Mouse (Mus musculus): ENCODE results near the gene Atp8b2. TPM values are rescaled to one million over a fixed set of nuclear protein-coding genes. Genes with fewer than 3 reads are reported as not detected.

Atp8b2 gene
- polyA plus RNA-seq (2015; fragmentation: Nextera tagmentation; extraction: Ambion mirVana) = 11.6 and 12.3 TPM in 2 replicates

- peaks cover 29% of the 10 kb centered on the region for H3K4me1 ChIP-seq (ENCODE audit: control insufficient read depth, insufficient read depth, low read length)
- peak within 1 kb of the TSS; percentile 99 for H3K4me2 ChIP-seq (ENCODE audit: low read depth, low read length)
- peak; percentile 67 for ATAC-seq (ENCODE audit: insufficient read depth, low FRiP score)
- H3K27ac ChIP-seq (ENCODE audit: low read length) = peak within 1 kb of the TSS; percentile 97
- no peaks in the 10 kb centered on the region for H3K27me3 ChIP-seq (ENCODE audit: control insufficient read depth, insufficient read depth, low read length)
- no peaks in the 10 kb centered on the region for H3K36me3 ChIP-seq (ENCODE audit: control insufficient read depth, insufficient read depth, low read length)
- peak within 1 kb of the TSS; percentile 92 for H3K4me3 ChIP-seq (replicated peaks; ENCODE audit: low read length)
- H3K9ac ChIP-seq (ENCODE audit: low read length) = peak within 1 kb of the TSS; percentile 97
- no peaks in the 10 kb centered on the region for H3K9me3 ChIP-seq (replicated peaks; ENCODE audit: control insufficient read depth, low read length)
- WGBS = under 1% methylated on average over 35 of the region's 35 CpGs
Measured at GRCm38 (mm10) chr3:89963221-89963763, at the start of gene Atp8b2. Atp8b2 (minus strand) TSS chr3:89963508.

GRCm38 (mm10) chr3:90010291-90010690 is 47.0 kb upstream of the Atp8b2 start:
- Histone ChIP-seq H3K9ac (ENCODE audit: low read length) (no peak overlapping the region), H3K4me1 (ENCODE audit: control insufficient read depth, insufficient read depth, low read length) (no peaks in the 10 kb centered on the region), H3K36me3 (ENCODE audit: control insufficient read depth, insufficient read depth, low read length) (peaks cover 39% of the 10 kb centered on the region), H3K27ac (ENCODE audit: low read length) (no peak overlapping the region), H3K9me3 (replicated peaks; ENCODE audit: control insufficient read depth, low read length) (no peaks in the 10 kb centered on the region), H3K4me2 (ENCODE audit: low read depth, low read length) (no peak overlapping the region), H3K27me3 (ENCODE audit: control insufficient read depth, insufficient read depth, low read length) (no peaks in the 10 kb centered on the region), H3K4me3 (replicated peaks; ENCODE audit: low read length) (no peak overlapping the region)
- ATAC-seq (ENCODE audit: insufficient read depth, low FRiP score) = no peak
- WGBS = 67% methylated on average over 2 of the region's 2 CpGs

- no peak overlapping the region for H3K9ac ChIP-seq (ENCODE audit: low read length)
- WGBS = 32% methylated on average over 3 of the region's 3 CpGs
- H3K4me1 ChIP-seq (ENCODE audit: control insufficient read depth, insufficient read depth, low read length) = no peaks in the 10 kb centered on the region
- H3K4me3 ChIP-seq (replicated peaks; ENCODE audit: low read length) = no peak overlapping the region
- no peaks in the 10 kb centered on the region for H3K9me3 ChIP-seq (replicated peaks; ENCODE audit: control insufficient read depth, low read length)
- H3K36me3 ChIP-seq (ENCODE audit: control insufficient read depth, insufficient read depth, low read length) = peaks cover 32% of the 10 kb centered on the region
- no peak overlapping the region for H3K27ac ChIP-seq (ENCODE audit: low read length)
- H3K4me2 ChIP-seq (ENCODE audit: low read depth, low read length) = no peak overlapping the region
- ATAC-seq (ENCODE audit: insufficient read depth, low FRiP score) = no peak
- no peaks in the 10 kb centered on the region for H3K27me3 ChIP-seq (ENCODE audit: control insufficient read depth, insufficient read depth, low read length)
Measured at GRCm38 (mm10) chr3:90004091-90004796, 40.9 kb upstream of the Atp8b2 start.

- H3K9ac ChIP-seq (ENCODE audit: low read length) = 0 out of 2 replicates have a peak overlapping the region, but pooled peaks have one; percentile 83
- 0 out of 2 replicates have a peak, but pooled peaks cover 5% of the 10 kb centered on the region for H3K4me1 ChIP-seq (ENCODE audit: control insufficient read depth, insufficient read depth, low read length)
- H3K27me3 ChIP-seq (ENCODE audit: control insufficient read depth, insufficient read depth, low read length) = no peaks in the 10 kb centered on the region
- H3K36me3 ChIP-seq (ENCODE audit: control insufficient read depth, insufficient read depth, low read length) = 0 out of 2 replicates have a peak, but pooled peaks cover 12% of the 10 kb centered on the region
- no peak for ATAC-seq (ENCODE audit: insufficient read depth, low FRiP score)
- no peak overlapping the region for H3K4me2 ChIP-seq (ENCODE audit: low read depth, low read length)
- H3K27ac ChIP-seq (ENCODE audit: low read length) = peak overlapping the region; percentile 94; the same call in 1 of the 2 replicates
- no peaks in the 10 kb centered on the region for H3K9me3 ChIP-seq (replicated peaks; ENCODE audit: control insufficient read depth, low read length)
- whole genome bisulfite sequencing = 83% methylated on average over 4 of the region's 4 CpGs
- no peak overlapping the region for H3K4me3 ChIP-seq (replicated peaks; ENCODE audit: low read length)
Measured at GRCm38 (mm10) chr3:89999830-90000229, 36.5 kb upstream of the Atp8b2 start.

- H3K4me1 ChIP-seq (ENCODE audit: control insufficient read depth, insufficient read depth, low read length) = 0 out of 2 replicates have a peak, but pooled peaks cover 5% of the 10 kb centered on the region
- no peak; the same call in 1 of the 2 replicates for ATAC-seq (ENCODE audit: insufficient read depth, low FRiP score)
Measured at GRCm38 (mm10) chr3:89999090-89999489, 35.8 kb upstream of the Atp8b2 start.

GRCm38 (mm10) chr3:89998612-89999054 is 35.3 kb upstream of the Atp8b2 start, which contains the start of gene Hax1:
Hax1 (minus strand) TSS chr3:89998780.
- H3K27ac ChIP-seq (ENCODE audit: low read length) = peak within 1 kb of the TSS; percentile 94
- H3K9ac ChIP-seq (ENCODE audit: low read length) = peak within 1 kb of the TSS; percentile 83
- no peaks in the 10 kb centered on the region for H3K27me3 ChIP-seq (ENCODE audit: control insufficient read depth, insufficient read depth, low read length)
- peaks cover 12% of the 10 kb centered on the region; the same call in 1 of the 2 replicates for H3K36me3 ChIP-seq (ENCODE audit: control insufficient read depth, insufficient read depth, low read length)
- H3K4me1 ChIP-seq (ENCODE audit: control insufficient read depth, insufficient read depth, low read length) = 0 out of 2 replicates have a peak, but pooled peaks cover 5% of the 10 kb centered on the region
- peak within 1 kb of the TSS; percentile 91 for H3K4me2 ChIP-seq (ENCODE audit: low read depth, low read length)
- no peaks in the 10 kb centered on the region for H3K9me3 ChIP-seq (replicated peaks; ENCODE audit: control insufficient read depth, low read length)
- peak; percentile 93 for ATAC-seq (ENCODE audit: insufficient read depth, low FRiP score)
- peak within 1 kb of the TSS; percentile 79 for H3K4me3 ChIP-seq (replicated peaks; ENCODE audit: low read length)
- under 1% methylated on average over 26 of the region's 26 CpGs for WGBS

More at GRCm38 (mm10) chr3:89999090-89999489, 35.8 kb upstream of the Atp8b2 start:
- Histone ChIP-seq H3K36me3 (ENCODE audit: control insufficient read depth, insufficient read depth, low read length) (peaks cover 12% of the 10 kb centered on the region; the same call in 1 of the 2 replicates), H3K4me3 (replicated peaks; ENCODE audit: low read length) (peak overlapping the region; percentile 79), H3K9me3 (replicated peaks; ENCODE audit: control insufficient read depth, low read length) (no peaks in the 10 kb centered on the region), H3K4me2 (ENCODE audit: low read depth, low read length) (peak overlapping the region; percentile 71), H3K27ac (ENCODE audit: low read length) (peak overlapping the region; percentile 94), H3K27me3 (ENCODE audit: control insufficient read depth, insufficient read depth, low read length) (no peaks in the 10 kb centered on the region), H3K9ac (ENCODE audit: low read length) (peak overlapping the region; percentile 83)
- WGBS = 13% methylated on average over 8 of the region's 8 CpGs

GRCm38 (mm10) chr3:89997791-89998495 is 34.6 kb upstream of the Atp8b2 start:
- Histone ChIP-seq H3K9ac (ENCODE audit: low read length) (peak overlapping the region; percentile 83), H3K27ac (ENCODE audit: low read length) (peak overlapping the region; percentile 94), H3K27me3 (ENCODE audit: control insufficient read depth, insufficient read depth, low read length) (no peaks in the 10 kb centered on the region), H3K4me1 (ENCODE audit: control insufficient read depth, insufficient read depth, low read length) (0 out of 2 replicates have a peak, but pooled peaks cover 5% of the 10 kb centered on the region), H3K4me3 (replicated peaks; ENCODE audit: low read length) (peak overlapping the region; percentile 79), H3K9me3 (replicated peaks; ENCODE audit: control insufficient read depth, low read length) (no peaks in the 10 kb centered on the region), H3K36me3 (ENCODE audit: control insufficient read depth, insufficient read depth, low read length) (peaks cover 12% of the 10 kb centered on the region; the same call in 1 of the 2 replicates), H3K4me2 (ENCODE audit: low read depth, low read length) (peak overlapping the region; percentile 91)
- WGBS = 10% methylated on average over 22 of the region's 23 CpGs
- peak; percentile 38 for ATAC-seq (ENCODE audit: insufficient read depth, low FRiP score)

GRCm38 (mm10) chr3:89994807-89995515 is 31.7 kb upstream of the Atp8b2 start:
- H3K27ac ChIP-seq (ENCODE audit: low read length) = no peak overlapping the region
- H3K4me3 ChIP-seq (replicated peaks; ENCODE audit: low read length) = no peak overlapping the region
- H3K4me2 ChIP-seq (ENCODE audit: low read depth, low read length) = no peak overlapping the region
- 89% methylated on average over 5 of the region's 5 CpGs for whole genome bisulfite sequencing
- peaks cover 4% of the 10 kb centered on the region; the same call in 1 of the 2 replicates for H3K36me3 ChIP-seq (ENCODE audit: control insufficient read depth, insufficient read depth, low read length)
- H3K27me3 ChIP-seq (ENCODE audit: control insufficient read depth, insufficient read depth, low read length) = no peaks in the 10 kb centered on the region
- no peak for ATAC-seq (ENCODE audit: insufficient read depth, low FRiP score)
- no peaks in the 10 kb centered on the region for H3K9me3 ChIP-seq (replicated peaks; ENCODE audit: control insufficient read depth, low read length)
- no peak overlapping the region for H3K9ac ChIP-seq (ENCODE audit: low read length)
- H3K4me1 ChIP-seq (ENCODE audit: control insufficient read depth, insufficient read depth, low read length) = 0 out of 2 replicates have a peak, but pooled peaks cover 5% of the 10 kb centered on the region
